Mouse (Mus musculus): ENCODE data around the gene Syne1. TPM values are rescaled to one million over a fixed set of nuclear protein-coding genes. Genes with fewer than 3 reads are reported as not detected.

Syne1 gene
- polyA plus RNA-seq (2012; ENCODE audit: low replicate concordance): 5.5 and 11.7 TPM in 2 replicates

DNA sequence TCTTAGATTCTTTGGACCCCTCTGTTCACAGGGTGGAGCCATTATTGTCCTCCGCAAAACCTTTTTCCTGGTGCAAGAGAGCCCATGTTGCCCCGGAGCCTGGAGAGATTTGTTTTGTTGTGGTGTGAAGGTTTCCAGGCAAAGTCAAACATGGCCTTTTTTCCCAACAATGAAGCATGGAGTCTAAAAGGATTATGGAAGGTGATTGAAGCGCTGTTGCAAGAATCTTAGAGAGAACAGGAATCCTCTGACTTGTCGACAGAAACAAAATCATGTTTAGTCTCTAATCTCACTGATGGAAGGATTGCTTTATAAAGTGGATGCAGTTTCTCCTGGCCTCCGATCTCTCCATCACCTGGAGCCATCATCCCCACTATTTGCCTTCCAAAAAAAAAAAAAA, at the start of gene Syne1:
Syne1 (minus strand) TSS at position 101 of the 400 bp plus-strand sequence.

DNA sequence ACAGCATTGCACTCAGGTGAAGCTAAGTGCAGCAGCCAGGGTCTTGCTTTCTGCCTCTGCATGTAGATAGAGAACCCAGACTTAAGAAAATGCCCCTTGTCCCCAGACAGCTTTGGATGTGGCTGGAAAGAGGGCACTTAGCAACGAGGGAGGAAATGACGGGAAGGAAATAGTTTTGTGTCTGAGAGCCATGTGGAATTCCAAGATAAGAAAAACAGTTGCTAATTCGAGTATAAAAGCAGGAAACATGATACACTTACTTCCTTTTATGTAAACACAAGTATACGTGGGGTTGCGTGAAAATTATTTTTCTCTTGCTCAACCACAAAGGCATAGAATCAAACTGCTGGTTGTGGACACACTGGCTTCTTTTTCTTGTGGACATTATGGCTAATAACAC, 42.2 kb upstream of the Syne1 start, which contains the start of gene Myct1:
Myct1 (plus strand) TSS at position 312 of the 400 bp plus-strand sequence.

DNA sequence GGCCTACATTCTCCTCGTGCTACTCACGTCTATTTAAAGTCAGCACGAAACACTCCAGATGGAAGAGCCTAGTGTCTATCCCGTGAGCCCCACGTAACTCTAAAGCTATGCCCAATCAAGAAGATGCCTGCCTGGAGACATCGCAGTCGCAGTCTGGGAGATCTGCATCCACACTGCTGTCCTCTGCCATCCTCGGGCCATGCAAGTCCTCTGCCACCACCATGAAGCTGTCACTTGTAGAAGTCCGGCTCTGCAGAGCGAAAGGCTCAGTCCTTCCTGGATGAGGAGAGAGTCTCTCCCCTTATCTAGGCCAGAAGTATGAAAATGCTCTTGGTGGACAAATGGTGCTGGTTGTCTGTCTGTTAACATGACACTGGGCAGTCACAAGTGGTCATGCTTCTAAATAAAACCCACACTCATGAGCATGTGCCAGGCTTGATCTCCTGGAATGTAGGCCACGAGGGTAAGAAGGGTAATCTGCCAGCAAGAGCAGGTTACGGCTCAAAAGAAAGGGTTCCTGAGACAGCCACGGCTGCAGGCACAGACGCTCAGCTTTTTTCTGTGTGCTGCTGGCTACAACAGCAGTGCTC, 482.5 kb downstream of the Syne1 start, which contains the start of gene Gm10097:
Gm10097 (plus strand) TSS at position 517 of the 590 bp plus-strand sequence.

Other genes with a start within 250 kb of the Syne1 start
- 0.38 and 1.4 TPM in 2 replicates for gene Myct1, start 42.3 kb upstream of the Syne1 start, polyA plus RNA-seq (2012; ENCODE audit: low replicate concordance)
- not detected in 2 replicates for gene Vip, start 87.7 kb upstream of the Syne1 start, polyA plus RNA-seq (2012; ENCODE audit: low replicate concordance)

Measured in leukemia stem cell, adult 10-12 weeks (primary cell).